Mouse (Mus musculus): Measurements from ENCODE around the gene Gata3. TPM values are rescaled to one million over a fixed set of nuclear protein-coding genes. Genes with fewer than 3 reads are reported as not detected.

Gata3 gene
- polyA plus RNA-seq, 1 experiment from 2014 or later = 7.9 TPM

Other genes starting within 250 kb of the Gata3 start
- 1.7 and 1.8 TPM in 2 replicates for gene 4930412O13Rik, start 8.8 kb downstream of the Gata3 start, polyA plus RNA-seq (2016; fragmentation: Nextera tagmentation; extraction: Ambion mirVana)
- 1.0 TPM in 1 of 2 replicates, not detected in the other for gene 9230102O04Rik, start 494 bp downstream of the Gata3 start, polyA plus RNA-seq (2016; fragmentation: Nextera tagmentation; extraction: Ambion mirVana)
- 8.9 and 9.4 TPM in 2 replicates for gene Taf3, start 158.6 kb upstream of the Gata3 start, polyA plus RNA-seq (2016; fragmentation: Nextera tagmentation; extraction: Ambion mirVana)
- gene Atp5c1, start 190.5 kb upstream of the Gata3 start, polyA plus RNA-seq (2016; fragmentation: Nextera tagmentation; extraction: Ambion mirVana) = 1,074 and 1,086 TPM in 2 replicates
- 19.1 and 23.2 TPM in 2 replicates for gene Kin, start 190.6 kb upstream of the Gata3 start, polyA plus RNA-seq (2016; fragmentation: Nextera tagmentation; extraction: Ambion mirVana)
- 0.53 and 4.5 TPM in 2 replicates for gene Itih2, start 241.4 kb upstream of the Gata3 start, polyA plus RNA-seq (2016; fragmentation: Nextera tagmentation; extraction: Ambion mirVana)